Mouse (Mus musculus) heart, embryonic 16.5 days (tissue): ENCODE results near the gene Urb2. TPM values are rescaled to one million over a fixed set of nuclear protein-coding genes. Genes with fewer than 3 reads are reported as not detected.
A peak's percentile ranks its signal among the peaks of the same experiment; 100 is the strongest.

Source experiments
- ATAC-seq: fragments of 200-750 bp; cut with Nextera tagmentation; replicated peaks from 2 replicates; pipeline ENCODE4 v1.8.0; 2017; ENCODE audit warnings: moderate number of reproducible peaks; ENCODE audit not compliant: insufficient read depth, low FRiP score; ENCODE audit errors: extremely low read depth
- H3K27ac ChIP-seq: fragments of 300-500 bp; sonication (generic); 2 replicates; pipeline ENCODE4 v1.5.1; 2014; ENCODE audit warnings: mild to moderate bottlenecking, low read length, control low read depth, moderate library complexity
- H3K27me3 ChIP-seq: fragments of 300-500 bp; sonication (generic); 2 replicates; pipeline ENCODE4 v1.6.1; 2014; ENCODE audit warnings: low read length, mixed read lengths; ENCODE audit not compliant: control insufficient read depth, insufficient read depth
- H3K36me3 ChIP-seq: fragments of 300-500 bp; sonication (generic); 2 replicates; pipeline ENCODE4 v1.6.1; 2014; ENCODE audit not compliant: control insufficient read depth, insufficient read depth
- H3K4me1 ChIP-seq: fragments of 300-500 bp; sonication (generic); 2 replicates; pipeline ENCODE4 v1.6.1; 2014; ENCODE audit warnings: low read length, mixed read lengths; ENCODE audit not compliant: control insufficient read depth, insufficient read depth
- H3K4me2 ChIP-seq: fragments of 300-500 bp; sonication (generic); 2 replicates; pipeline ENCODE4 v1.6.1; 2014; ENCODE audit warnings: low read depth, mild to moderate bottlenecking, control low read depth, low read length
- H3K4me3 ChIP-seq: fragments of 300-500 bp; sonication (generic); 2 replicates; pipeline ENCODE4 v1.5.1; 2014; ENCODE audit warnings: mild to moderate bottlenecking, control low read depth, low read length
- H3K9ac ChIP-seq: fragments of 300-500 bp; sonication (generic); 2 replicates; pipeline ENCODE4 v1.6.1; 2014; ENCODE audit warnings: low read length, control low read depth
- H3K9me3 ChIP-seq: fragments of 300-500 bp; sonication (generic); replicated peaks from 2 replicates; pipeline ENCODE4 v1.6.1; 2016; ENCODE audit warnings: low read length; ENCODE audit not compliant: control insufficient read depth
- WGBS: fragments of 180-500 bp; shearing (Covaris S2); extraction: QIAGEN DNeasy Blood & Tissue Kit; methylation state at CpG from one replicate; pipeline ENCODE4 v1.1.7; 2014; 5-methylcytosine and 5-hydroxymethylcytosine counted together
- polyA plus RNA-seq: library from polyadenylated mRNA; unstranded; fragments of >200 nt; fragmentation: Nextera tagmentation; extraction: Ambion mirVana; gene quantifications from 2 replicates; pipeline ENCODE4 v1.2.1, GENCODE M21; 2015

Urb2 gene
- polyA plus RNA-seq, 1 experiment from 2014 or later: 3.3 TPM

GRCm38 (mm10) chr8:123982826-123983400 is 38.4 kb upstream of the Urb2 start, which contains the start of gene Abcb10:
Gene Abcb10 (minus strand): TSS chr8:123983122.
- H3K4me3 ChIP-seq: peak within 1 kb of the TSS; percentile 78
- H3K9ac ChIP-seq: peak within 1 kb of the TSS; percentile 88
- H3K4me1 ChIP-seq: peaks cover 35% of the 10 kb centered on the region
- peak within 1 kb of the TSS; percentile 96 for H3K27ac ChIP-seq
- H3K4me2 ChIP-seq: peak within 1 kb of the TSS; percentile 79
- ATAC-seq: peak; percentile 95
- no peaks in the 10 kb centered on the region for H3K9me3 ChIP-seq
- under 1% methylated on average over 27 of the region's 56 CpGs for WGBS
- no peaks in the 10 kb centered on the region for H3K27me3 ChIP-seq
- no peaks in the 10 kb centered on the region for H3K36me3 ChIP-seq

- Histone ChIP-seq H3K9me3 (no peaks in the 10 kb centered on the region), H3K27ac (peak overlapping the region; percentile 48; the same call in 1 of the 2 replicates), H3K27me3 (no peaks in the 10 kb centered on the region), H3K9ac (0 out of 2 replicates have a peak overlapping the region, but pooled peaks have one; percentile 6), H3K4me1 (peaks cover 15% of the 10 kb centered on the region), H3K4me2 (peak overlapping the region; percentile 25; the same call in 1 of the 2 replicates), H3K4me3 (no peak overlapping the region), H3K36me3 (no peaks in the 10 kb centered on the region)
- WGBS: 21% methylated on average over 6 of the region's 6 CpGs
- no peak for ATAC-seq
Measured at GRCm38 (mm10) chr8:123988605-123989038, 32.7 kb upstream of the Urb2 start.

- no peaks in the 10 kb centered on the region for H3K27me3 ChIP-seq
- no peaks in the 10 kb centered on the region for H3K36me3 ChIP-seq
- peak overlapping the region; percentile 48; the same call in 1 of the 2 replicates for H3K27ac ChIP-seq
- peak overlapping the region; percentile 25; the same call in 1 of the 2 replicates for H3K4me2 ChIP-seq
- peaks cover 13% of the 10 kb centered on the region for H3K4me1 ChIP-seq
- WGBS: 25% methylated on average over 7 of the region's 7 CpGs
- H3K4me3 ChIP-seq: no peak overlapping the region
- no peaks in the 10 kb centered on the region for H3K9me3 ChIP-seq
- no peak for ATAC-seq
- 0 out of 2 replicates have a peak overlapping the region, but pooled peaks have one; percentile 6 for H3K9ac ChIP-seq
Measured at GRCm38 (mm10) chr8:123989128-123989527, 32.2 kb upstream of the Urb2 start.

- Histone ChIP-seq H3K4me2 (no peak overlapping the region), H3K4me3 (no peak overlapping the region), H3K27ac (no peak overlapping the region), H3K27me3 (no peaks in the 10 kb centered on the region), H3K4me1 (peaks cover 13% of the 10 kb centered on the region), H3K36me3 (no peaks in the 10 kb centered on the region), H3K9me3 (no peaks in the 10 kb centered on the region), H3K9ac (no peak overlapping the region)
- ATAC-seq: no peak
- 50% methylated on average over 13 of the region's 13 CpGs for WGBS
Measured at GRCm38 (mm10) chr8:123990277-123991049, 30.8 kb upstream of the Urb2 start.

- H3K36me3 ChIP-seq: peaks cover 11% of the 10 kb centered on the region
- H3K27me3 ChIP-seq: no peaks in the 10 kb centered on the region
- peaks cover 13% of the 10 kb centered on the region for H3K4me1 ChIP-seq
- no peak overlapping the region for H3K4me2 ChIP-seq
- no peak overlapping the region for H3K9ac ChIP-seq
- H3K9me3 ChIP-seq: no peaks in the 10 kb centered on the region
- H3K27ac ChIP-seq: no peak overlapping the region
- 70% methylated on average over 8 of the region's 8 CpGs for WGBS
- H3K4me3 ChIP-seq: no peak overlapping the region
- ATAC-seq: no peak
Measured at GRCm38 (mm10) chr8:123992587-123992986, 28.7 kb upstream of the Urb2 start.

GRCm38 (mm10) chr8:123993597-123993996 is 27.7 kb upstream of the Urb2 start:
- no peaks in the 10 kb centered on the region for H3K27me3 ChIP-seq
- no peak overlapping the region for H3K4me3 ChIP-seq
- H3K4me2 ChIP-seq: no peak overlapping the region
- peaks cover 15% of the 10 kb centered on the region for H3K36me3 ChIP-seq
- H3K27ac ChIP-seq: no peak overlapping the region
- peaks cover 11% of the 10 kb centered on the region for H3K4me1 ChIP-seq
- H3K9ac ChIP-seq: no peak overlapping the region
- no peaks in the 10 kb centered on the region for H3K9me3 ChIP-seq
- ATAC-seq: no peak
- 81% methylated on average over 5 of the region's 5 CpGs for WGBS

- no peaks in the 10 kb centered on the region for H3K9me3 ChIP-seq
- no peak overlapping the region for H3K9ac ChIP-seq
- H3K36me3 ChIP-seq: peaks cover 15% of the 10 kb centered on the region
- peaks cover 7% of the 10 kb centered on the region for H3K4me1 ChIP-seq
- H3K27me3 ChIP-seq: no peaks in the 10 kb centered on the region
- WGBS: 89% methylated on average over 3 of the region's 3 CpGs
- H3K4me2 ChIP-seq: no peak overlapping the region
- H3K4me3 ChIP-seq: no peak overlapping the region
- H3K27ac ChIP-seq: no peak overlapping the region
- ATAC-seq: no peak
Measured at GRCm38 (mm10) chr8:123993997-123994396, 27.3 kb upstream of the Urb2 start.

- Histone ChIP-seq H3K9me3 (no peaks in the 10 kb centered on the region), H3K4me2 (no peak overlapping the region), H3K36me3 (peaks cover 34% of the 10 kb centered on the region), H3K27me3 (no peaks in the 10 kb centered on the region), H3K27ac (peak overlapping the region; percentile 16; the same call in 1 of the 2 replicates), H3K4me3 (no peak overlapping the region), H3K9ac (no peak overlapping the region), H3K4me1 (peaks cover 6% of the 10 kb centered on the region)
- ATAC-seq: no peak; the same call in 1 of the 2 replicates
- 51% methylated on average over 2 of the region's 2 CpGs for WGBS
Measured at GRCm38 (mm10) chr8:123999568-123999967, 21.7 kb upstream of the Urb2 start.

- 87% methylated on average over 10 of the region's 10 CpGs for WGBS
- H3K27ac ChIP-seq: no peak overlapping the region
- no peak overlapping the region for H3K9ac ChIP-seq
- no peak overlapping the region for H3K4me2 ChIP-seq
- H3K9me3 ChIP-seq: no peaks in the 10 kb centered on the region
- no peak overlapping the region for H3K4me3 ChIP-seq
- H3K36me3 ChIP-seq: peaks cover 40% of the 10 kb centered on the region
- H3K27me3 ChIP-seq: no peaks in the 10 kb centered on the region
- no peak for ATAC-seq
- H3K4me1 ChIP-seq: peaks cover 6% of the 10 kb centered on the region
Measured at GRCm38 (mm10) chr8:124002546-124003108, 18.7 kb upstream of the Urb2 start.
